Mouse (Mus musculus) kidney, adult 18-20 months (tissue): ENCODE results near the gene Kcnn1.
"Not testable (repeated sequence)": the region's sequence is repeated elsewhere in the genome, so short reads cannot be mapped to it uniquely, and the experiment has no call there.

Experiments
- DNase-seq: peaks from one replicate; pipeline ENCODE4 v3.0.0; 2021

Gene Kcnn1

GRCm38 (mm10) chr8:70862824-70863641, at the start of gene Kcnn1:
Gene Kcnn1 (minus strand): TSS chr8:70863258.
- DNase-seq, result no peak

- no peak for DNase-seq
Measured at GRCm38 (mm10) chr8:70911596-70911995, 48.5 kb upstream of the Kcnn1 start.

GRCm38 (mm10) chr8:70907518-70907917, 44.5 kb upstream of the Kcnn1 start:
- DNase-seq, result no peak

- DNase-seq, result peak; percentile 78
Measured at GRCm38 (mm10) chr8:70905831-70906736, 43.0 kb upstream of the Kcnn1 start, which contains the start of gene Map1s. Gene Map1s (plus strand): TSS chr8:70905932.

- no peak for DNase-seq
Measured at GRCm38 (mm10) chr8:70905463-70905830, 42.4 kb upstream of the Kcnn1 start.

GRCm38 (mm10) chr8:70904532-70904931, 41.5 kb upstream of the Kcnn1 start:
- peak; percentile 32 for DNase-seq

GRCm38 (mm10) chr8:70903582-70903981, 40.5 kb upstream of the Kcnn1 start:
- DNase-seq, result no peak

GRCm38 (mm10) chr8:70903112-70903511, 40.1 kb upstream of the Kcnn1 start:
- no peak for DNase-seq

- no peak for DNase-seq
Measured at GRCm38 (mm10) chr8:70902211-70902610, 39.2 kb upstream of the Kcnn1 start.

GRCm38 (mm10) chr8:70900872-70901387, 37.9 kb upstream of the Kcnn1 start:
- no peak for DNase-seq

- no peak for DNase-seq
Measured at GRCm38 (mm10) chr8:70899226-70899625, 36.2 kb upstream of the Kcnn1 start.

- DNase-seq, result no peak
Measured at GRCm38 (mm10) chr8:70898661-70899198, 35.7 kb upstream of the Kcnn1 start.

- DNase-seq, result peak; percentile 90
Measured at GRCm38 (mm10) chr8:70897681-70898413, 34.8 kb upstream of the Kcnn1 start.

- DNase-seq, result peak; percentile 96
Measured at GRCm38 (mm10) chr8:70897021-70897680, 34.1 kb upstream of the Kcnn1 start, which contains the start of gene Rpl18a. Gene Rpl18a (minus strand): TSS chr8:70897412.

GRCm38 (mm10) chr8:70896316-70897020, 33.4 kb upstream of the Kcnn1 start:
- no peak for DNase-seq

GRCm38 (mm10) chr8:70895571-70896259, 32.7 kb upstream of the Kcnn1 start:
- DNase-seq, result not testable (repeated sequence)

GRCm38 (mm10) chr8:70894771-70895545, 31.9 kb upstream of the Kcnn1 start:
- no peak for DNase-seq

- DNase-seq, result no peak
Measured at GRCm38 (mm10) chr8:70894385-70894720, 31.3 kb upstream of the Kcnn1 start.

GRCm38 (mm10) chr8:70893656-70894384, 30.8 kb upstream of the Kcnn1 start:
- DNase-seq, result peak; percentile 73
